Mouse (Mus musculus) hindbrain, embryonic 12.5 days (tissue): ENCODE data around the gene Psmc6. TPM values are rescaled to one million over a fixed set of nuclear protein-coding genes. Genes with fewer than 3 reads are reported as not detected.

Source experiments
- ATAC-seq: fragments of 200-750 bp; cut with Nextera tagmentation; 2 replicates; pipeline ENCODE4 v1.8.0; 2017; ENCODE audit warnings: moderate TSS enrichment; ENCODE audit not compliant: low FRiP score
- H3K27ac ChIP-seq: fragments of 300-500 bp; sonication (generic); 2 replicates; pipeline ENCODE4 v1.5.1; 2016; ENCODE audit warnings: mild to moderate bottlenecking
- H3K27me3 ChIP-seq: fragments of 300-500 bp; sonication (generic); 2 replicates; pipeline ENCODE4 v1.6.1; 2016; ENCODE audit warnings: mild to moderate bottlenecking
- H3K36me3 ChIP-seq: fragments of 300-500 bp; sonication (generic); 2 replicates; pipeline ENCODE4 v1.6.1; 2016; ENCODE audit warnings: mild to moderate bottlenecking
- H3K4me1 ChIP-seq: fragments of 300-500 bp; sonication (generic); 2 replicates; pipeline ENCODE4 v1.6.1; 2016
- H3K4me2 ChIP-seq: fragments of 300-500 bp; sonication (generic); replicated peaks from 2 replicates; pipeline ENCODE4 v1.6.1; 2016; ENCODE audit warnings: mild to moderate bottlenecking
- H3K4me3 ChIP-seq: fragments of 300-500 bp; sonication (generic); 2 replicates; pipeline ENCODE4 v1.5.1; 2016; ENCODE audit warnings: mild to moderate bottlenecking
- H3K9ac ChIP-seq: fragments of 300-500 bp; sonication (generic); 2 replicates; pipeline ENCODE4 v1.6.1; 2016; ENCODE audit warnings: mild to moderate bottlenecking, moderate library complexity
- H3K9me3 ChIP-seq: fragments of 300-500 bp; sonication (generic); replicated peaks from 2 replicates; pipeline ENCODE4 v1.6.1; 2016; ENCODE audit warnings: mild to moderate bottlenecking
- WGBS: fragments of 180-500 bp; shearing (Covaris S2); methylation state at CpG from one replicate; pipeline ENCODE4 v1.1.7; 2016; 5-methylcytosine and 5-hydroxymethylcytosine counted together
- polyA plus RNA-seq: library from polyadenylated mRNA; unstranded; fragments of >200 nt; fragmentation: Nextera tagmentation; extraction: Ambion mirVana; gene quantifications from 2 replicates; pipeline ENCODE4 v1.2.1, GENCODE M21; 2016

The Psmc6 gene
- polyA plus RNA-seq, 1 experiment from 2014 or later, result 197 TPM

DNA sequence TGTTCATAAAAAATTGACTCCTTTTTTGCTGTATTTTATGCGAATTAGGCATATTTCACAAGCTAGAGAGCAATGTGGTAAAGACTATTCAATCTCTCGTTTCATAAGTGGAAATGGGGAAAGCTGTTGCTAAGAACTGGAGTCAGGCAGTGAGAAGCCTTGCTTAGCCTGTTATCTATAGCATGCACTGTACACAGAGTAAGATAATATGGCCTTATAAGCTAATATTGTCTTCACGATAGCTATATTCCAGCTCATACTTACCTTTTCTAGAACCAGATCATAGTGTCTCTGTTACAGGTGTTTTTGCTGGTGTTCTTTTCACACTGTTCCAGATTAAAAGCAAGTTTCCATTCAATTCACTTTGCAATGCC lies 10.4 kb upstream of the Psmc6 start:
- Histone ChIP-seq H3K27me3 (no peaks in the 10 kb centered on the region), H3K4me2 (peak overlapping the region; percentile 60), H3K9me3 (no peaks in the 10 kb centered on the region), H3K4me1 (peaks cover 8% of the 10 kb centered on the region; the same call in 1 of the 2 replicates), H3K36me3 (no peaks in the 10 kb centered on the region), H3K27ac (no peak overlapping the region), H3K9ac (no peak overlapping the region), H3K4me3 (no peak overlapping the region)
- WGBS, result 65% methylated on average over 3 of the region's 3 CpGs
- no peak for ATAC-seq

- Histone ChIP-seq H3K27me3 (no peaks in the 10 kb centered on the region), H3K4me1 (peaks cover 8% of the 10 kb centered on the region; the same call in 1 of the 2 replicates), H3K9ac (no peak overlapping the region), H3K27ac (no peak overlapping the region), H3K4me2 (no peak overlapping the region), H3K4me3 (no peak overlapping the region), H3K36me3 (no peaks in the 10 kb centered on the region), H3K9me3 (no peaks in the 10 kb centered on the region)
- 84% methylated on average over 4 of the region's 4 CpGs for WGBS
- no peak for ATAC-seq
Observed at GRCm38 (mm10) chr14:45320111-45320510, 9.5 kb upstream of the Psmc6 start.

DNA sequence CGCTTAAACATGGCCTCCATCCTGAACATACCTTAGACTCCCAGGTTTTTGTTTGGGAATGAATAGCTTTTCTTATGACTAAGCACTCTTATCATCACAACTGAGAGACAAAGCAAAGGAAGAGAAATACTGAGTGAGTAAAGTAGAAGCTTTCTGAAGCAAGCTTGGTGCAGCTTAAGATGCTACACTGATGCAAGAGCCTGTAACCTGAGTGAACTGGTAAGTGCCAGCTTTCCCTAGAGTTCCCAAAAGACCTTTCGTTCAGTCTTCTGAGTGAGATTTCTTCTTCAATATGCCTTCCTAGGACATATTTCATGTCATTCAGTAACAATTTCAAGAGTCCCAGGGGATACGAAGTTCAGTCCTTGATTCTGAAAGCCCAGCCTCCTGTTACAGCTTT lies 8.5 kb upstream of the Psmc6 start:
- no peaks in the 10 kb centered on the region for H3K27me3 ChIP-seq
- no peaks in the 10 kb centered on the region for H3K36me3 ChIP-seq
- no peak overlapping the region for H3K4me3 ChIP-seq
- no peak overlapping the region for H3K4me2 ChIP-seq
- peaks cover 11% of the 10 kb centered on the region; the same call in 1 of the 2 replicates for H3K4me1 ChIP-seq
- WGBS, result 82% methylated on average over 3 of the region's 3 CpGs
- H3K9me3 ChIP-seq, result no peaks in the 10 kb centered on the region
- H3K9ac ChIP-seq, result no peak overlapping the region
- H3K27ac ChIP-seq, result no peak overlapping the region
- ATAC-seq, result no peak

- no peaks in the 10 kb centered on the region for H3K36me3 ChIP-seq
- H3K9me3 ChIP-seq, result no peaks in the 10 kb centered on the region
- H3K4me2 ChIP-seq, result no peak overlapping the region
- H3K4me3 ChIP-seq, result no peak overlapping the region
- no peak overlapping the region for H3K27ac ChIP-seq
- H3K4me1 ChIP-seq, result peaks cover 11% of the 10 kb centered on the region; the same call in 1 of the 2 replicates
- WGBS, result 86% methylated on average over 5 of the region's 5 CpGs
- H3K9ac ChIP-seq, result no peak overlapping the region
- no peaks in the 10 kb centered on the region for H3K27me3 ChIP-seq
- ATAC-seq, result no peak
Observed at GRCm38 (mm10) chr14:45321622-45322021, 8.0 kb upstream of the Psmc6 start.

GRCm38 (mm10) chr14:45322450-45322849 lies 7.1 kb upstream of the Psmc6 start:
- Histone ChIP-seq H3K36me3 (no peaks in the 10 kb centered on the region), H3K27me3 (no peaks in the 10 kb centered on the region), H3K4me2 (no peak overlapping the region), H3K9me3 (no peaks in the 10 kb centered on the region), H3K9ac (no peak overlapping the region), H3K27ac (no peak overlapping the region), H3K4me3 (no peak overlapping the region), H3K4me1 (peaks cover 6% of the 10 kb centered on the region; the same call in 1 of the 2 replicates)
- 91% methylated on average over 2 of the region's 2 CpGs for WGBS
- no peak for ATAC-seq

DNA sequence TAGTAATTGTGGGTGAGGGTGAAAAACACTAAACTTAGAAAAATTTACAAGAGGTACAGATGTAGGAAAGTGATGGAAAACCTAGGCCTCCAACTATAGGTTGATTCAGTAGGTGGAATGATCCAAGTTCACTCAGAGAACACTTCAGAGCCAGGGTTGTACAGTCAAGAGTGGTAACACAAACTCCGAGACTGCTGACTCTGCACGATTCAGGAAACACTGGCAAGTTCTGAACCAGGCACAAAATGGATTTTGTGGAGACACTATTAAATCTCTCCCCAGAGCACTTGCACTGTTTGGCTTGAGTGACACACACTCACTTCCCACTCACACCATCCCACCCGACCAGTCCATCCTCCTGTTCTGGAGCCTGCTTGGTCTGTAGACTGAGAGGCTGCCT lies 6.3 kb upstream of the Psmc6 start:
- Histone ChIP-seq H3K9ac (no peak overlapping the region), H3K4me1 (peaks cover 5% of the 10 kb centered on the region; the same call in 1 of the 2 replicates), H3K27me3 (no peaks in the 10 kb centered on the region), H3K4me2 (no peak overlapping the region), H3K36me3 (no peaks in the 10 kb centered on the region), H3K27ac (no peak overlapping the region), H3K4me3 (no peak overlapping the region), H3K9me3 (no peaks in the 10 kb centered on the region)
- ATAC-seq, result no peak
- 82% methylated on average over 3 of the region's 3 CpGs for WGBS

- H3K27me3 ChIP-seq, result no peaks in the 10 kb centered on the region
- H3K4me3 ChIP-seq, result no peak overlapping the region
- H3K27ac ChIP-seq, result no peak overlapping the region
- H3K9ac ChIP-seq, result no peak overlapping the region
- no peak overlapping the region for H3K4me2 ChIP-seq
- no peaks in the 10 kb centered on the region for H3K36me3 ChIP-seq
- no peaks in the 10 kb centered on the region for H3K9me3 ChIP-seq
- no peak for ATAC-seq
- 0 out of 2 replicates have a peak, but pooled peaks cover 3% of the 10 kb centered on the region for H3K4me1 ChIP-seq
Observed at GRCm38 (mm10) chr14:45325471-45325870, 4.1 kb upstream of the Psmc6 start.

GRCm38 (mm10) chr14:45328072-45328713 lies 1.4 kb upstream of the Psmc6 start:
- 91% methylated on average over 4 of the region's 4 CpGs for WGBS

DNA sequence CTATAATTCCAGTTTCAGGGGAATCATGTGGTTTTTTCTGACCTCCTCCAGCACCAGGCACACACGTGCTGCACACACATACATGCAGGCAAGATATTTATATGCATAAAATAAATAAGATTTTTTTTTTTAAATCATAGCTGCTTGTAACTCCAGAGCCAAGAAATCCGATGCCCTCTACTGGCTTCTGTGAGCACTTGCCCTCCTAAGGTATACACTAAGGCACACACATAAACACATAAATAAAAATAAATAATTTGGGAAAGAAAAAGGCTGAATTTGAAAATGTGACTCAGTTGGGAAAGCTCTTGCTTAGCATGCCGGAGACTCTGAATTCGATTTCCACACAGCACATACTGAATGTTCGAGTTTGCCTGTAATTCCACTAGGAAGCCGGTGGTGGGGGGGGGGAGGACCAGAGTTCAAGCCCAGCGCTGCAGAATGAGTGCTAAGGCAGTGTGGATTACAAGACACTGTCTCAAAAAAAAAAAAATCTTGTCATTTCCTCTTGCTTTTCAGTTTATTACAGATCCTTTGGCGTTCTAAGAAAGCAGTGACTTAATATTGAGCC lies 485 bp upstream of the Psmc6 start:
- 17% methylated on average over 8 of the region's 8 CpGs for WGBS
- Histone ChIP-seq H3K9ac (no peak overlapping the region), H3K27ac (no peak overlapping the region; the same call in 1 of the 2 replicates)

More at GRCm38 (mm10) chr14:45328072-45328713, 1.4 kb upstream of the Psmc6 start:
- peaks cover 19% of the 10 kb centered on the region for H3K36me3 ChIP-seq
- no peaks in the 10 kb centered on the region for H3K27me3 ChIP-seq
- H3K4me2 ChIP-seq, result no peak overlapping the region
- ATAC-seq, result no peak
- H3K9ac ChIP-seq, result no peak overlapping the region
- peaks cover 11% of the 10 kb centered on the region for H3K4me1 ChIP-seq
- H3K4me3 ChIP-seq, result no peak overlapping the region
- no peaks in the 10 kb centered on the region for H3K9me3 ChIP-seq
- H3K27ac ChIP-seq, result no peak overlapping the region

GRCm38 (mm10) chr14:45350931-45351859 lies 21.6 kb downstream of the Psmc6 start, which contains the start of gene Styx:
Gene Styx, plus strand, starts transcription at chr14:45351093.
- no peaks in the 10 kb centered on the region for H3K27me3 ChIP-seq
- peak within 1 kb of the TSS; percentile 78 for H3K27ac ChIP-seq
- peaks cover 17% of the 10 kb centered on the region for H3K36me3 ChIP-seq
- ATAC-seq, result peak; percentile 98
- peak within 1 kb of the TSS; percentile 75 for H3K9ac ChIP-seq
- H3K4me3 ChIP-seq, result peak within 1 kb of the TSS; percentile 72
- peak within 1 kb of the TSS; percentile 77 for H3K4me2 ChIP-seq
- under 1% methylated on average over 75 of the region's 93 CpGs for WGBS
- no peaks in the 10 kb centered on the region for H3K9me3 ChIP-seq
- H3K4me1 ChIP-seq, result peaks cover 6% of the 10 kb centered on the region

More for the DNA sequence above, 485 bp upstream of the Psmc6 start:
- Histone ChIP-seq H3K36me3 (peaks cover 22% of the 10 kb centered on the region), H3K27me3 (no peaks in the 10 kb centered on the region), H3K4me3 (peak overlapping the region; percentile 61), H3K9me3 (no peaks in the 10 kb centered on the region), H3K4me1 (peaks cover 11% of the 10 kb centered on the region), H3K4me2 (peak overlapping the region; percentile 60)
- peak; percentile 36 for ATAC-seq

DNA sequence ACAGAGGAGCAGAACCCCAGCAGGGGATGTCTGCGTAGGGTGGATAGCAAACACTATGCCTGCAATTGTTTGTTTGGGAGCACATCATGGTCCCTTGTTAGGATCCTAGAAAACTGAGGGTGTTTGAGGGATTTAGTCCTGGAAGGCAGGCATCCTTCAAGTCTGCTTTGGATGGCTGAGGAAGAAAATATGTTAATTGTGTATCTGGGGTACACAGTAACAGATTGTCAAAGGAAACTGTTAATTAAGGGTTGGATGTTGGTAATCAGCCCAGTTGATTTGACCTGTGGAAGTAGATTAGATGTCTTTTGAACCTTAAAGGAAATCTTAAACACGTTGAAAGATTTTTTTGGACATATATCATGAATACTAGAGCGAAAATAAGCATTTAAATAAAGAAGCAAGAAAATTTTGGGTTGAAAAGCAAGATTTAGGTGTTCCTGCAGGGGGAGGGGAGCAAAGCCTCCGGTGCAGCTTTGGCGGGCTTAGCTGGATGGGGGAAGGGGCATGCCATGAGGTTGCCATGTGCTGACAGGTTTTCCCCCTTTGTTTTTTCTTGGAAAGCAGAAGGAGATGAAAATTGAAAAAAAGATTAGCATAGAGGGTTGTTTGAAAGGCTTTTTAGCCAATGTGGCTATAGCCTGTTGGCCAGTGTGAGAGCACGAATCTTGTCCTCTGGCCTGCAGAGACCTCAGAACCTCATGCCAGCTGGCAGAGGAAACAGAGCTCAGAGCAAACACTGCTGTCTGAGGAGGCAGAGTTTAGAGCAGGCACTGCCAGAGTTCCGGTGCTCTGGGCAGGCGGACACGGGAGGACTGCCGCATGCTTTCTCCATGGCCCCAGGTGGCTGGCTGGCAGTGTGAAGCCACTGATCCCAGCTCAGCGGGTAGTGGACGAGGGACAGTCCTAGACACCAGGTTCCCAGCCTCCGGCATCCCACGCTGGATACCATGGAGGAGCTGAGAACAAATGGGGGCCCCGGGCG lies 34.9 kb downstream of the Psmc6 start:
- H3K27ac ChIP-seq, result no peak overlapping the region
- H3K4me2 ChIP-seq, result no peak overlapping the region
- 77% methylated on average over 16 of the region's 16 CpGs for WGBS
- H3K9me3 ChIP-seq, result no peaks in the 10 kb centered on the region
- H3K27me3 ChIP-seq, result no peaks in the 10 kb centered on the region
- peaks cover 4% of the 10 kb centered on the region for H3K36me3 ChIP-seq
- no peak for ATAC-seq
- no peaks in the 10 kb centered on the region for H3K4me1 ChIP-seq
- no peak overlapping the region for H3K4me3 ChIP-seq
- H3K9ac ChIP-seq, result no peak overlapping the region
